Comparison of ENCODE assay signal across 9 mouse cellular contexts in genomic region chr7:43873237-43873636, GRCm38 (mm10). TPM values are rescaled to one million over a fixed set of nuclear protein-coding genes. Genes with fewer than 3 reads are reported as not detected.
DNase-seq lines count a peak whose midpoint lies in the region; ATAC-seq and TF ChIP-seq lines count a peak whose summit lies in the region.
"Had no signal": no experiment of that assay in that cellular context is flagged by ENCODE, and none has a peak within 500 bp of the region (broad histone marks: within the 10 kb centered on the region; RNA-seq: fewer than 3 reads in every experiment).

No protein-coding gene starts in this region.

- TF ChIP-seq CTCF in Patski (IDR thresholded peaks at IDR 0.05): peak; percentile 81
- TF ChIP-seq CTCF in liver, adult 2 months (IDR thresholded peaks at IDR 0.05; ENCODE audit: low read depth, low read length): peak; percentile 93

- H3K4me2 ChIP-seq in kidney, embryonic 16.5 days (replicated peaks; ENCODE audit: low read depth, low read length): no peak overlapping the region
- H3K4me2 ChIP-seq in neural tube, embryonic 14.5 days (ENCODE audit: low read depth, low read length): no peak overlapping the region

- 0 out of 2 replicates have a peak, but pooled peaks cover under 1% of the 10 kb centered on the region for H3K9me3 ChIP-seq in kidney, embryonic 16.5 days (ENCODE audit: low read length)
- no peaks in the 10 kb centered on the region for H3K9me3 ChIP-seq in neural tube, embryonic 14.5 days (ENCODE audit: control insufficient read depth, low read length)

- no peak overlapping the region for H3K4me3 ChIP-seq in kidney, embryonic 16.5 days (ENCODE audit: low read length)
- H3K4me3 ChIP-seq in liver, adult 2 months (ENCODE audit: insufficient read depth, low read depth, low read length): no peak overlapping the region
- no peak overlapping the region for H3K4me3 ChIP-seq in neural tube, embryonic 14.5 days (ENCODE audit: low read depth, low read length)

- no peaks in the 10 kb centered on the region for H3K79me2 ChIP-seq in liver, adult 2 months (ENCODE audit: control insufficient read depth, insufficient read depth, low read length)

- H3K27ac ChIP-seq in kidney, embryonic 16.5 days (ENCODE audit: low read length): no peak overlapping the region
- H3K27ac ChIP-seq in liver, adult 2 months (replicated peaks; ENCODE audit: insufficient read depth, low read depth, low read length): no peak overlapping the region
- no peak overlapping the region for H3K27ac ChIP-seq in neural tube, embryonic 14.5 days (ENCODE audit: low read depth, low read length)

- in situ Hi-C loops in Patski (cut with MboI; ENCODE audit: low pct_unique_long_range_greater_than_20kb): no loop called here

- CTCF ChIA-PET in Patski (lab: Charles Lee): interaction anchor here (1.8 kb wide), 1 partner anchor 12 kb away, joined by 3 read pairs; no protein-coding TSS in a partner anchor

- peak; percentile 78 for ATAC-seq in Patski
- 0 out of 2 replicates have a peak, but pooled peaks have one; percentile 37 for ATAC-seq in kidney, embryonic 16.5 days (ENCODE audit: low FRiP score, low TSS enrichment)
- peak; percentile 72 for ATAC-seq in neural tube, embryonic 14.5 days (ENCODE audit: low read depth)

- intact Hi-C loops in gastrocnemius, postnatal 36 days (cut with DNase I): no loop called here

- DNase-seq in 3T3-L1 (ENCODE audit: low read depth, low spot score) (peak; percentile 77), Patski (ENCODE audit: low read depth, low spot score) (no peak)
- DNase-seq in cerebellum, postnatal 4 days (ENCODE audit: low spot score in 2 of 2): peak; percentile 64 to 82
- peak; percentile 27 to 43 for DNase-seq in gastrocnemius, postnatal 36 days
- DNase-seq in liver, adult 2 months (ENCODE audit: extremely low read depth, low read depth, low spot score): peak; percentile 13
- peak; percentile 57 for DNase-seq in urinary bladder, adult 2 months (ENCODE audit: low spot score)

- no peak overlapping the region for H3K9ac ChIP-seq in kidney, embryonic 16.5 days (replicated peaks; ENCODE audit: low read length)
- no peak overlapping the region for H3K9ac ChIP-seq in liver, adult 2 months (ENCODE audit: low read depth, low read length)
- no peak overlapping the region for H3K9ac ChIP-seq in neural tube, embryonic 14.5 days (replicated peaks; ENCODE audit: low read depth, low read length)

- peaks cover 8% of the 10 kb centered on the region for H3K27me3 ChIP-seq in Patski
- no peaks in the 10 kb centered on the region for H3K27me3 ChIP-seq in kidney, embryonic 16.5 days (ENCODE audit: insufficient read depth, low read length)
- H3K27me3 ChIP-seq in liver, adult 2 months (ENCODE audit: control insufficient read depth, insufficient read depth, low read length): 0 out of 2 replicates have a peak, but pooled peaks cover 3% of the 10 kb centered on the region
- no peaks in the 10 kb centered on the region for H3K27me3 ChIP-seq in neural tube, embryonic 14.5 days (ENCODE audit: control insufficient read depth, insufficient read depth, low read length)

- no peak for TF ChIP-seq POLR2A in liver, adult 2 months (IDR thresholded peaks at IDR 0.05; ENCODE audit: extremely low read depth, insufficient read depth, low read length)

- 10% methylated on average over 10 of the region's 10 CpGs for WGBS in kidney, embryonic 16.5 days
- 13% methylated on average over 10 of the region's 10 CpGs for WGBS in liver, adult 2 months
- 5% methylated on average over 10 of the region's 10 CpGs for WGBS in neural tube, embryonic 14.5 days

- POLR2A ChIA-PET in Patski (lab: Charles Lee): no interaction called here

- peaks cover 7% of the 10 kb centered on the region; the same call in 1 of the 2 replicates for H3K4me1 ChIP-seq in kidney, embryonic 16.5 days (ENCODE audit: insufficient read depth, low read length)
- no peaks in the 10 kb centered on the region for H3K4me1 ChIP-seq in liver, adult 2 months (ENCODE audit: control insufficient read depth, insufficient read depth, low read length)
- H3K4me1 ChIP-seq in neural tube, embryonic 14.5 days (ENCODE audit: control insufficient read depth, insufficient read depth, low read length): no peaks in the 10 kb centered on the region

- H3K36me3 ChIP-seq in kidney, embryonic 16.5 days (ENCODE audit: insufficient read depth, low read length): no peaks in the 10 kb centered on the region
- H3K36me3 ChIP-seq in liver, adult 2 months (ENCODE audit: control insufficient read depth, insufficient read depth, low read length): no peaks in the 10 kb centered on the region
- H3K36me3 ChIP-seq in neural tube, embryonic 14.5 days (ENCODE audit: control insufficient read depth, insufficient read depth, low read length): no peaks in the 10 kb centered on the region

RNA-seq across cellular contexts. Expression of gene Klk4, which starts 7.7 kb away (rescaled TPM):
- not detected for polyA plus RNA-seq in Patski (2021)
- total RNA-seq in gastrocnemius, postnatal 36 days (2021): not detected
- polyA plus RNA-seq in kidney, embryonic 16.5 days (2015; fragmentation: Nextera tagmentation; extraction: Ambion mirVana): not detected in 2 replicates
- not detected in 2 replicates for total RNA-seq in liver, adult 2 months (2014; rRNA removed)
- not detected in 2 replicates for polyA plus RNA-seq in liver, adult 2 months (2012; rRNA removed)
- 0.50 and 0.66 TPM in 2 replicates for polyA plus RNA-seq in neural tube, embryonic 14.5 days (2014; fragmentation: Nextera tagmentation; extraction: Ambion mirVana)
- polyA plus RNA-seq in urinary bladder, adult 2 months (2012; rRNA removed): not detected in 2 replicates
- polyA plus RNA-seq: gonadal fat pad, adult 2 months had no signal

RNA-seq across cellular contexts. Expression of gene Klk5, which starts 31.5 kb away (rescaled TPM):
- polyA plus RNA-seq in Patski (2021): not detected
- total RNA-seq in gastrocnemius, postnatal 36 days (2021): not detected
- polyA plus RNA-seq in kidney, embryonic 16.5 days (2015; fragmentation: Nextera tagmentation; extraction: Ambion mirVana): not detected in 2 replicates
- not detected in 2 replicates for total RNA-seq in liver, adult 2 months (2014; rRNA removed)
- not detected in 2 replicates for polyA plus RNA-seq in liver, adult 2 months (2012; rRNA removed)
- not detected in 2 replicates for polyA plus RNA-seq in neural tube, embryonic 14.5 days (2014; fragmentation: Nextera tagmentation; extraction: Ambion mirVana)
- not detected in 2 replicates for polyA plus RNA-seq in urinary bladder, adult 2 months (2012; rRNA removed)
- polyA plus RNA-seq: gonadal fat pad, adult 2 months had no signal

RNA-seq across cellular contexts. Expression of gene Klk6, which starts 48.9 kb away (rescaled TPM):
- polyA plus RNA-seq in Patski (2021): not detected
- total RNA-seq in gastrocnemius, postnatal 36 days (2021): not detected
- polyA plus RNA-seq in kidney, embryonic 16.5 days (2015; fragmentation: Nextera tagmentation; extraction: Ambion mirVana): 0.15 TPM in 1 of 2 replicates, not detected in the other
- not detected in 2 replicates for total RNA-seq in liver, adult 2 months (2014; rRNA removed)
- polyA plus RNA-seq in liver, adult 2 months (2012; rRNA removed): not detected in 2 replicates
- not detected in 2 replicates for polyA plus RNA-seq in neural tube, embryonic 14.5 days (2014; fragmentation: Nextera tagmentation; extraction: Ambion mirVana)
- 0.30 TPM in 1 of 2 replicates, not detected in the other for polyA plus RNA-seq in urinary bladder, adult 2 months (2012; rRNA removed)
- polyA plus RNA-seq: gonadal fat pad, adult 2 months had no signal
